Mouse (Mus musculus): ENCODE measurements around the gene Atf6b.

The Atf6b gene

DNA sequence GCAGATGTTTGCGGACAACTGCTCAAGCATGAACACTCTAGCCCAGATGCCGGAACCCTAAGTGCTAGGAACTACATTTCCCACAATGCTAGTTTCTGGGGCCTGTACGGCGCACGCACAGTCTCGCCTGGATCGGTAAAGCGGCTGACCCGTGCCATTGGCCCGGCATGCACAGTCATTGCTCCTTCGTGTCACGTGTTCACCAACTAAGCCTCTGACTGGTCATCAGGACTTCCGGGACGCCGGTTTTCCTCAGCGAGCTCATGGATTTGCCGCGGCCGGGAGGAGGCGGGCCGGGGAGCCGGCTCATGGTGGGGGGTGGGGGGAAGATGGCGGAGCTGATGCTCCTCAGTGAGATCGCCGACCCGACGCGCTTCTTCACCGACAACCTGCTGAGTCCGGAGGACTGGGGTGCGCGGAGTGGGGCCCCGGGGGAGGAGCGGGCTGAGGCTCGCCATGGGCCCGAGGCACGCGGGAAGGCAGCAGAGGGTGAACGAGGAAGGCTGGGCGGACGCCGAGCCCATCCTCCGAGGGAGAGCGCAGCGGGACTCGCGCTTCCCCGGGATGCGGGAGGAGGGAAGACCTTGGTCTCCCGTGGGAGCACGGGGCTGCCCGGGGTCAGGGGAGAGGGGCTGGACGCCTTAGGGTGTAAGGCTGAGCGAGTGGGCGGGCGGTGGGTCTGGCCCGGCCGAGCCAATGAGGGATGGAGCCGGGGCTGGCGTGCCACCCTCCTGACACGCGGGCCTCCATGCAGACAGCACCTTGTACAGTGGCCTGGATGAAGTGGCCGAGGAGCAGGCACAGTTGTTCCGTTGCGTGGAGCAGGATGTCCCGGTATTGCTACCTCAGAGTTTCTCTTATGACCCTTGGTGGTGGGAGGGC is at the start of gene Atf6b:
Gene Atf6b, plus strand, starts transcription at position 241 of the 882 bp plus-strand sequence.
- peak; percentile 97 to 98 for DNase-seq

DNA sequence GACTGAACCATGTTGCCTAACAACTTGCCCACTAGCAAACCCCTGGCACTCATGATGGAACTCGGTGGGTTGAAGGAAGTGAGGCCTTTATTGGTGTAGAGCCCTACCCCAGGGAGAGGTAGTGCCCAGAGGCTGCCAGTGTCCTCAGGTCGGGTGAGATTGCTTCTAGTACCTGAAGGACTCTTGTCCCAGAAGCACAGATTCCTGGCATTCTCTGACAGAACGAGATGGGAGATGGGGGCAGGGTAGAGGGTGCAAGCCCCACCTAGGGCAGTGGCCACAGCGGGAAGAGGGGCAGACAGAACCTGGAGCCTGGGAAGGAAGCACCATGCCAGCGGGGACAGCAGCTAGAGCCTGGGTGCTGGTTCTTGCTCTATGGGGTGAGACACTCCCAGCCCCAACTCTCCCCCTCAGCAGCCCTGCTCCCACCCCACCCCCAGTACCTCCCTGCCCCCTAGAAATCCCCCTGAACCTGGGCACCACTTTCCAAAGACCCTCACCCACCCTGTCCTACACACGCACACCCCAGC is 49.3 kb upstream of the Atf6b start, which contains the start of gene Ager:
Gene Ager, plus strand, starts transcription at position 297 of the 530 bp plus-strand sequence.
- no peak for DNase-seq

DNA sequence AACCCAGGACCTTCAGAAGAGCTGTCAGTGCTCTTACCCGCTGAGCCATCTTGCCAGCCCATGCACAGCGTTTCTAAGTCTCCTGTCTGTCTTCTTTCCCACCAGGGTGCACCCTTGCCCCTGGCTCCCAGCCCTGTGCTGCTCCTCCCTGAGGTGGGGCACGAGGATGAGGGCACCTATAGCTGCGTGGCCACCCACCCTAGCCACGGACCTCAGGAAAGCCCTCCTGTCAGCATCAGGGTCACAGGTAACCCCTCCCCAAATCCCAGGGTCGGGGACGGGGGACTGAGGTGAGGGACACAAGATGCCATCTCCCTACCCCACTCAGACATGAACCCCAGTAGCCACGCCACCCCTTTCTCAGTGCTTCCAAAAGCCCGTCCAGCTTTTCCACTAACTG is 47.1 kb upstream of the Atf6b start:
- DNase-seq, result no peak

DNA sequence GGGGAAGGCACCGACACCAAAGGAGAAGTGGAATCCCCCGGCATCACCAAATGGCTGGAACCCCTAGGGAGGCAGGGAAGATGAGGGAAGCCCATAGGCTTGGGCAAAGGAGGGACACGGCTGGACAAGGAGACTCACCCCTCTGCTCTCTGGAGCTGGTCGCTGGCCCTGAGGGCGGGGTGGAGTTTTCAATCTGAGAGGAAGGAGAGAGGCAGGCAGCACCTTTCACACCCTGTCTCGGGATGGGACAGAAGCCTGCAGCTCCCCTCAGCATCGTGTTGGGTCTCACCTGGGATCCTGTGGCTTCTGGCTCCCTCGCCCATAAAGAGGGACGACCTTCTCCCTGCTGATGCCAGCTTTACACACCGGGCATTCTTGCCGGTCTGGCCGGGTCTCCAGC is 45.1 kb upstream of the Atf6b start:
- no peak for DNase-seq

DNA sequence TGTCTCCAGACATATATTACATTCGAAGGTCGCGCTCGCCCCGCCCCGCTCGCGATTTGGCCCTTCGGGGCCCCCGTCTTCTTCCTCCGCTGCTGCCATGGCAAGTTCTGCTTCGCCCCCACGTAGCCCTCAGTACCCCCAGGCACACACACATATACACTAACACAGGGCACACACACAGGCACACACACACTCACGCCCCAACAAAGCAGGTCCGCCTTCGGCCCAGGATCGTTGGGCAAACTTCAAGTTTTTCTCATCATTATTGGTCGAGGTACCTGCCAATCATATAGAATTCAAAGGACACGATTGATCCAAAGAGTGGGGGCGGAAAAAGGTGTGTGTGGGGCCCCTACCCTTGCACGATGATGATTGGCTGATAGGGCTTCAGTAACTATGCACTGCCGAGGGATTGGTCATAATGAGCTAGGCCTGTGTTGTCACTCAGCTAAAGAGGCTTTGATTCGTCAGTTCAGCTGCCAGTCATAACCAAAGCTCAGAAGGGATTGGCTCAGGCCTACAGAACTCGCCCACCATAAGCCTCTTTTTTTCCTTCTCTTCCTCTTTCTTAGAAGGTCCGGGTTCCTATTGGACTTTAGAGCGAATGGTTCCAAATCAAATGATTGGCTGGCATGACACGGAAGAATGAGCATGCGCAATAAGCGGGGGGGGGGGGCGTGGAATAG is 43.4 kb upstream of the Atf6b start, which contains the start of gene Rnf5:
Gene Rnf5, minus strand, starts transcription at position 316 of the 686 bp plus-strand sequence.
- DNase-seq, result peak; percentile 100

DNA sequence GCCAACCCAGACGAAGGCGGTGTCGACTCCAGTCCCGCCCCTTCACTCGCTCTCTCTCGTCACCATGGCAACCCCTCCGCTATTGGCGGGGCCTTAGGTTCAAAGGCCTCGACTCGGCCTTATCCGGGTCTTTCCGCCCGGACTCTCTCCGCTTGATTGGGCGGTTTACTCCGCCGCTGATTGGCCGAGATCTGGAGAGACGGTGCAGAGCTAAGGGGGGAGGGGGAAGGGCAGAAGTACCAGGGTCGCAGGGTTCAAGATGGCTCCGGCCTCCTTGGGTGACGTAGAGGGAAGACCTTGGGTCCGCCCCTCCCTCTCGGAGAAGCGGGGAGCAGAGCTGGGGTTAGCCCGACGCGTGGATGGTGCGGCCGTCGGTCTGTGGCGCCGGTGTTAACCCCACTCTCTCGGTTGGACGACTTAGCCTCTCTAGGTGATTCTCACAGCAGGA is 42.9 kb upstream of the Atf6b start, which contains the start of gene Agpat1:
Gene Agpat1, plus strand, starts transcription at position 202 of the 448 bp plus-strand sequence.
- DNase-seq, result peak; percentile 99 to 100

DNA sequence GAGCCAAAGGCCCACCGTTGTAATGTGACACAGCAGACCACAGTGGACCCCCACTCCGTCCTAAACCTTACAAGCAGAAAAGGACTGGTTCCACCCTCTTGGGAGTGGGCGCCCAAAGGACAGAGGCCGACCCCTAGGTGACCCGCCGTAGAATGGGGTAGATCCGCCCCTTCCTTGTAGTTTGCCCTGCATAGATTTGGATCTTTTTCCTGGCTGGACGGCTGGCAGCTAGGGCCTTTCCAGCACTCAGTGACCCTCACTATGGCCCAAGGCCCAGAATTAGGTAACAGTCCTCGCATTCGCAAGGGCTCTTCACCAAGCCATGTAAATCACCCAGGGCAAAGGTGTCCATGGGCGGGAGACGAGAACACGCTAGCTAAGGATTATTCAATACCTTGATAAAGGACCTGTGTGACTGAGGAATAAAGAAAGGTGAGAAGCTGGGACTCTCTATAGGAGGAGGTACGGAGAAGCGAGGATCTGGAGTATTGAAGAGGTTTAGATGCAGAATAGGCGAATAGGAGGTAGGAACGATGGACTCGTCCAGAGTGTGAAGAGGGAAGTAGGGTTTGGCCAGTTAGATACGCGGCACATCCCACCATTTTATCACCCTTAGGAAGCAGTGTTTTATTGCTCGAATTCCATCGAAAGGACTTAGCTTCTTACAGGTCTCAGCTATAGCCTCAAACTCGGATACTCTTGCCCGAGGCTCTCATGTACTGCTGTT is 42.3 kb upstream of the Atf6b start:
- peak; percentile 84 to 90 for DNase-seq

DNA sequence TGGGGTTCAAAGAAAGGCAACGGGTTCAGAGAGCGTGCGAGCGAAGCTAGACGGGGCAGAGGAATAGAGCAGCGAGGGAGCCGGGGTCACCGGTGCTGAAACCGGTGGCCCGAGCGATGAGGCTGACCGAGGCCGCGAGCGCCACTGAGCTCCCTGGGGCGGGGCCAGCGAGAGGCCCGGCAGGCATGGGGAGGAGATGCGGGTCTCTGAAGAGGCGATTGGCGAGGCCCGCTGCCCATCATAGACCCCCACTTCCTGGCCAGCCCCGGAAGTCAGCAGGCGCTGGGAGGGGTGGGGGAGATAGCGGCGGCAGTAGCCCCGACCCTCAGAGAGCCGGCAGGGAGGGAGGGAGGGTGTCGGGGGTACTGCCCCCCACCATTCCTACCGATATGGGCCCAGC is 41.3 kb upstream of the Atf6b start:
- peak; percentile 96 to 98 for DNase-seq

DNA sequence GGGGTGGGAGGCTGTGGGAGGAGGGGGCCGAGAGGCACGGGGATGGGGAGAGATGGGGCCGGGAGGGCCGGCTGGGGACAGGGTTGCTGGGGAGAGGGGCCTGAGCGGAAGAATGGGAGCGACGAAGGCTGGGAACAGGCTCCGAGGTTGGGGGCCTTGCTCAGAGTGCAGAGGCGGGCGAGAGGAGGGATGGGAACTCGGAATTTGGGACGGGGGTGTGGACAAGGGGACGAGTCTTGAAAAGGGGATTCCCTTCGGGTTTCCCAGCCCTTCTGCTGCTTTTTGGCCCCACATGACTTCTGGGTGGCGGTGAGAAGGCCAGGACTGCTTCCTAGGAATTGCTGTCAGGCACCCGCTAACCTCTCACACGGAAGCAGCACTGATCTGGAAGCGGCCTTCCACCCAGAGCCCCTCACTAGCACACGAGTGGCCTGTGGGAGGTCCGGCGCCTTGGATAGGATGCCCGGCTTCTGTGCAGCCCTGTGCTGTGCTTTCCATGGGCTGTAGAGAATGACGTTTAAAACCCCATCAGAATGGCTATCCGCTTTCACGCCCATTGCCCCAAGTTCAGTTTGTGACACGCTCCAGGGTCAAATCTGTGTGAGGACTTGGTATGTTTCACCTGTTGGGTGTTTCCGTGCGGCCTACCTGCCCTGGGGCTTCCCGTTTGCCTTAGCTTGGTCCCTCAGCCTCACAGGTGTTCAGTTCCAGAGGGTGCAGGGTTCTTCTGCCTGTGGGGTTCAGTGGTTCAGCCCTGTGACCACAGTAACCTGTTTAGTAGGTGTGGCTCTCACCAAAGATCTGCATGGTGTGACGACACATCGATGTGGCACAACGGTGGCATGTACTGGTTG is 40.5 kb upstream of the Atf6b start:
- no peak for DNase-seq

DNA sequence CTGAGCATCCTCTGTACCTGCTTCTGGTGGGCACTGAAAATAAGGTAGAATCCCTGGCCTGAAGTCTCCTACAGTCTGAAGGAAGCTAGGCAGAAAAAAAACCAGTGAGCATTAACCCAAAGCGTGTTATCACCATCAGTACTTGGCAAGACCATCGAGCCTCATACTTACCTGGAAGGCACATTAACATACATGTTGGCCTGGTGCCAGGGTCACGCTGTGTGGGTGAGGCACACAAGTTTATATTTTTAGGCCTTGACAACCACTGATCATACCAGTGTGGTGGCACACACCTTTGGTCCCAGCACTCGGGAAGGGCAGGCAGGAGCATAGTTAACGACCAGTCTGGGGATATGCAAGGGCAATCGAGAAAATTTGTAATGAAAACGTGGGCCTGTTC is 38.9 kb upstream of the Atf6b start:
- no peak for DNase-seq

DNA sequence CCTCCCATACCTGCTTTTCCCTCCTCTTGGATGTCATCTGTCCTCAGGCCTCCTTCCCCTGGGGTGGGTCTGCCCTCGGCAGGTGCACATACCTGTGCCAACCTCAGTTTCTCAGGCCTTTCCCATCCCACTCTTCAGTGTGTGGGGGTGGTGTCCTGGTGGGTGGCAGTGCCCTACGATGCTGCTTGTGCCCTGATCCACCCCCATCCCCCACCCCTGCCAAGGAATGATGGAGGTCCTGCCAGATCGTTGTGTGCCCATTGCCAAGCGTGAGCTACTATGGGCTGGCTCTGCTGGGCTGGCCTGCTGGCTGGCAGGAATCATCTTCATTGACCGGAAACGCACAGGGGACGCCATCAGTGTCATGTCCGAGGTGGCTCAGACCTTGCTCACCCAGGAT is 35.9 kb upstream of the Atf6b start:
- DNase-seq, result no peak

DNA sequence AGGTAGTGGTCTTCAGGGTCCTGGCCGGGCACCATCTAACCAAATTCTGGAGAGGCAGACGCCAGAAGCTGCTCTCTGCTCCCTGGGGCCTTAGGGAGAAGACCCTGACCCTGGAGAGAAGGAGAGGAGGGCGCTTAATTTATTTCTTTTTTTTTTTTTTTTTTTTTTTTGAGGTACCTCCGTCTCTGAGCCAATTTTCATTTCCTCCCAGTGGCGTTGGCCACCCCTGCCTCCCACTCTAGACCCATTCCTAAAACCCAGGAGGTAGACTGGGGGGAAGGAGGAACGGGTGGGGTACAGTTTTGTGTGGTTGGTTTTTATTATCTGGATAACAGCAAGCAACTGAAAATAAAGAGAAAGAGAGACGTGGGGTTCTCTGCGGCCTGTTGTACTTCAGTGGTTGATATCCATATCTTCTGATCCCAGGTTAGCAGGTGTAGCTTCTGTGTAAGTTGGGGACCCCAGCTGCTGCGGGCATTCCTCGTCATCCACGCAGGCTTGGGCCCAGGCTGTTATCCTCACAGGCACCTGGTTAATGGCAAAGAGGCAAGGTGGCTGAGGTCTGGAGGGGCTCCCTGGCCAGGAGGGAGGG is 33.8 kb upstream of the Atf6b start:
- DNase-seq, result no peak

DNA sequence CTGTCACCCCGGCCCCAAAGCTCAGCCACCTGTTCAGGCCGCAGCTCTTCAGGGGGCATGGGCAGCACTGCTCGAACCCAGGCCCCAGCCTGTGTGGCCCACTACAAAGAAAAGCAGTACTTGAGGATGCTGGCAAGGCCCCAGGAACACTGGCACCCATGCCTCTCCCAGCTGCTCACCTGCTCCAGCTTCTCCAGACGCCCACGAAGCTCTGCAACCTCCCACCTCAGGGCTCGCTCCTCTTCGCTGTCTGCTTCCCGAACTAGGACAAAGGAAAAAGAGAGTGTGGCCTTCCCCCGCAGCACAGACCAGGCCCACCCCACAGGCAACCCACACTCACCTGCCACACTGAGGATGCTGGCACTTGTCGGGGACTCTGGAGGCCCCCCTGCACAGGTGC is 33.1 kb upstream of the Atf6b start:
- no peak for DNase-seq

DNA sequence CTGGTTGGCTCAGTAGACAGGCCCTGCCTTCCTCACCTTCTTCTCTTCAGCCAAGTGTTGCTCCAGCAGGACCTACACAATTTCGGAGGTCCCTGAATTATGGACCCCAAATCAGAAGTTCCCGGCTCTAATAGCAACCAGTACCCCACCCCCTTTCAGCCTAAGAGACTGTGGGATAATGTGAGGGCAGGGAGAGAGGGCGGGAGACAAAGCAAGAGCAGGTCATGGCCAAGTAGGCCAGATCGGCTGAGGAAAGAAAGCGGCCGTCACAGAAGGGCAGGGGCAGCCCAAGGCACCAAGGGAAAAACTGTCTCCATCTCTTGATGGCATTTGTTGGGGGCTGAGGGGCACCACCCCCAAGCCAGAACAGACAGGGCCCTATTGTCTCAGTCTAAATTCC is 31.1 kb upstream of the Atf6b start, which contains the start of gene Egfl8:
Gene Egfl8, minus strand, starts transcription at position 101 of the 400 bp plus-strand sequence.
- DNase-seq, result no peak

DNA sequence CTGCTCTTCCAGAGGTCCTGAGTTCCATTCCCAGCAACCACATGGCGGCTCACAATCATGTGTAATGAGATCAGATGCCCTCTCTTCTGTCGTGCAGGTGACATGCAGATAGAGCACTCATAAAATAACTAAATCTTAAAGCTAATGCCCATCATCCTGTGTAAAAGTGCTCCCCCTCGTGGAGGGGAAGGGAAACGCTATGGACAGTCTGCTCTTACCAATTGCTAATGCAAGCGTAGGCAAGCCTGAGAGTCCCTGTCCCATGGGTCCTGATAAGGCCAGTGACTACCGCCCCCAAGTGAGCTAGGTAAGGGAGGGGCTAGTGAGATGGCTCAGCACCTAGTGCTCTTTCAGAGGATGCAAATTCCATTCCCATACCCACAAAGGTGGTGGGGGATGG is 27.9 kb upstream of the Atf6b start:
- DNase-seq, result peak; percentile 59 to 80

DNA sequence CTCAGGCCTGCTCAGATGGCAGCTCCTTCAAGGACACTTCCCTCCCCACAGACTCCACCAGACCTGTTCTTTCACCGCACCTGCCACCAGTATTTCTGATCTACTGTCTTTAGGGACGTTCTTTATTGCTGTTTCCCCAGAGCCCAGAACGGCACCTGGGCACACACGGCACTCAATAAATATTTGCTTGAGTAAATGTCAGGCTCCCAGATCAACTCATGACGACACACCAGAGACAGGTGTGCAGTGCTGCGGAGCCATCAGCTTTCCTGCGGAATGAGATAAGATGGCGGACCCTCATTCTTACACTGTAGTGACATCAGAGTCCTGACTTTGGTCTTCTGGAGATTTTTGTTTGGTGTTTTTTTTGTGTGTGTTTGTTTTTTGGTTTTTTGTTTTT is 25.9 kb upstream of the Atf6b start:
- no peak for DNase-seq

DNA sequence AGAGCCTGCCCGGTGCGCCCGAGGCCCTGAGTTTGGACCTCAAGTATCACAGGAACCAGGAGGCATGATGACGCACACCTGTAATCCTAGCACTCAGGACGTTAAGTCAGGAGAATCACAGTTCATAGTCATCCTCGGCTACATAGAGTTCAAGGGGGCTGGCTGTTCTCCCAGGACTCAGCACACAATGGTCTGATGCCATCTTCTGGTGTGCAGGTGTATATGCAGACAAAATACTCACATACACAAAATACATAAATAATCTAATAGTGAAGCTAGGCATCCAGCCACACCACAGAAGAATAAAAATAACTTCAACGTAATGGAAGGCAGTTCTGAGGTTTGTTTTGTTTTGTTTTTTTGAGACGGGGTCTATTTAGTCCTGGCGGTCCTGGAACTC is 23.8 kb upstream of the Atf6b start:
- no peak for DNase-seq

DNA sequence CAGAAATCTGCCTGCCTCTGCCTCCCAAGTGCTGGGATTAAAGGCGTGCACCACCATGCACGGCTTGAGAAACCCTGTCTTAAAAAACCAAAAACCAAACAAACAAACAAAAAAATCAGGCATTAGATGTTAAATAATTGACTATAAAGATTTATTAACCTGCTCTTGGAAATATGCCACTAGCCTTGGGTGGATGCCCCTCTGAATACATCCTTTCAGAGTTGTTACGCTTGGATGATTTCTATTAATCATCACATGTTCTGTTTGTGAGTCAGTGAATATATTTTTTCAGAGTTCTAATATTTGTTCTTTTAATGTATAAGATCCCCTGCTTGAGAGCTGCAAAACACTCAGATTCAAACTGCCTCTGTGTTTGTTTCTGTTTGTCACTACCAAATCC is 22.0 kb upstream of the Atf6b start:
- DNase-seq, result no peak

DNA sequence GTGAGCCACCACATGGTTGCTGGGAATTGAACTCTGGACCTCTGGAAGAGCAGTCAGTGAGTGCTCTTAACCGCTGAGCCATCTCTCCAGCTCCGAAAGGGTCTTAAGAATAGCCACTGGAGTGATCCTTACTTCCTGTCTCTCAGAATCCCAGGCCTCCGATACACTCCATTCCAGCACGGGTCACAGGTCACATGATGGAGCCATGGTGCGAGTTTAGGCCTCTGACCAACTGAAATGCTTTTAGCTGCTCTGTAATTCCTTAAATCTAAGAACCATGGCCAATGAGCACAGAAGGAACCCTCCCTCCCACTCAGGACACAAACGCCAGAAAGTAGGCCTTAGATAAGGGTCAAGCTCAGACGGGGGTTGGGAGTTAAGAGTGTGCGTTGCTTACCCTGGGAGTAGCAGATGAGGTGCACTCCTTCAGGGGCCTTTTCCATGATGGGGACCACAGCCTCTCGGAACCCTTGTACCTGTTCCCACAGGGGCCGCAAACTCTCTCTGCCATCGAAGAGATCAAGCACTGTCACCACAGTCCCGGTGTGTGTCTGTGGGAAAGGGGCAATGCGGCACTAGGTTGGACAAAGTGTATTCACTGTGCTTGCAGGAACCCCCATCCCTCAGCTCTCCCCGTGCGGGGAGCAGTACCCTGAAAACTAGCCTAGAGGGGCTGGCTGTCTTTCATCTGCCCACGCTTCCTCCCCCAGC is 20.7 kb upstream of the Atf6b start:
- DNase-seq, result no peak

DNA sequence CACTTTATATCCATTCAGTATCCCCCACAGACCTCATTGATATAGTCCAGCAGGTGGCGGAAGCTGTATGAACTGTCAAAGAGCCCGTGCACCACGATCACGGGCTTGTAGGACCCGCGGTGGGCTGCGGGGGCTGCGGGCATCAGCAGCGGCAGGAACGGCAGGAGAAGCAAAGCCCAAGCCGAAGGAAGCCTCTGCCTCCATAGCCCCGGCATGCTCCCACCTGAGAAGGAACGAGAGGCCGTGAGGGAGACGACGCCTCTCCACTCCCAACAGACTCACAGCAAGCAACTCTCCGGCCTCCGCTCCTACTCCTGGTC is 20.2 kb upstream of the Atf6b start:
- no peak for DNase-seq
